Mouse (Mus musculus) ES-E14 (cell line): ENCODE results near the gene Pon3. TPM values are rescaled to one million over a fixed set of nuclear protein-coding genes. Genes with fewer than 3 reads are reported as not detected.

Source experiments
- DNase-seq: peaks from one replicate; pipeline ENCODE4 v3.0.0-alpha.2; 2013; ENCODE audit warnings: low read depth, low spot score
- H3K27ac ChIP-seq: 2 replicates; pipeline ENCODE4 v1.5.1; 2012; ENCODE audit warnings: low read depth, mild to moderate bottlenecking, low read length, moderate library complexity, mixed read lengths; ENCODE audit not compliant: poor library complexity, insufficient read depth, severe bottlenecking
- H3K36me3 ChIP-seq: 2 replicates; pipeline ENCODE4 v1.6.1; 2012; ENCODE audit warnings: mild to moderate bottlenecking, low read length, moderate library complexity, mixed read lengths; ENCODE audit not compliant: control insufficient read depth, poor library complexity, insufficient read depth, severe bottlenecking
- H3K4me1 ChIP-seq, 2 experiments: fragments of 150-350 bp in 1 of 2; sonication (generic) in 1 of 2; 2 replicates each; pipeline ENCODE4 v1.6.1; 2012; ENCODE audit warnings: low read length in 2 of 2, mild to moderate bottlenecking in 1 of 2, mixed read lengths in 1 of 2; ENCODE audit not compliant: control insufficient read depth in 2 of 2, insufficient read depth in 2 of 2, poor library complexity in 1 of 2
- H3K4me3 ChIP-seq, 2 experiments: fragments of 150-350 bp in 1 of 2; sonication (generic) in 1 of 2; 2 replicates each; pipeline ENCODE4 v1.5.1; 2012; ENCODE audit warnings: low read length in 2 of 2, low read depth in 1 of 2, mild to moderate bottlenecking in 1 of 2, mixed read lengths in 1 of 2; ENCODE audit not compliant: insufficient read depth in 1 of 2, poor library complexity in 1 of 2, severe bottlenecking in 1 of 2
- H3K9ac ChIP-seq: 2 replicates; pipeline ENCODE4 v1.6.1; 2012; ENCODE audit warnings: low read depth, mild to moderate bottlenecking, low read length, mixed read lengths; ENCODE audit not compliant: poor library complexity, insufficient read depth, severe bottlenecking
- H3K9me3 ChIP-seq: fragments of 150-350 bp; sonication (generic); 2 replicates; pipeline ENCODE4 v1.6.1; 2012; ENCODE audit warnings: low read depth, mild to moderate bottlenecking, low read length; ENCODE audit not compliant: control insufficient read depth, insufficient read depth
- CHD2 ChIP-seq: IDR thresholded peaks from 2 replicates; pipeline ENCODE4 v1.6.1; 2014; ENCODE audit warnings: mild to moderate bottlenecking, low read depth, low read length, inconsistent platforms
- HCFC1 ChIP-seq: IDR thresholded peaks from 2 replicates; pipeline ENCODE4 v1.6.1; 2012; ENCODE audit warnings: low read length, inconsistent platforms, borderline replicate concordance; ENCODE audit not compliant: insufficient read depth
- MAFK ChIP-seq: IDR thresholded peaks from 2 replicates; pipeline ENCODE4 v1.6.1; 2014; ENCODE audit warnings: mild to moderate bottlenecking, low read depth, low read length, inconsistent platforms; ENCODE audit not compliant: insufficient read depth
- ZC3H11A ChIP-seq: IDR thresholded peaks from 2 replicates; pipeline ENCODE4 v1.6.1; 2012; ENCODE audit warnings: low read depth, mild to moderate bottlenecking, inconsistent platforms, low read length, borderline replicate concordance
- ZNF384 ChIP-seq: IDR thresholded peaks from 2 replicates; pipeline ENCODE4 v1.6.1; 2012; ENCODE audit warnings: low read depth, low read length, inconsistent platforms
- in situ Hi-C, 2 experiments: fragments of 600-800 bp; cut with MboI; formaldehyde crosslinking; loops; one replicate each; pipeline ENCODE4 v1.15.1; 2025; ENCODE audit warnings: low sequenced_read_pairs in 2 of 2, inconsistent platforms in 1 of 2; ENCODE audit not compliant: unreplicated experiment in 2 of 2
- total RNA-seq: library from RNA; depleted of rRNA; stranded (reverse); fragments of 300-350 nt; gene quantifications from 2 replicates; pipeline ENCODE4 v1.2.3, GENCODE M21; 2012; rRNA removed

Pon3 gene
- total RNA-seq, result 2.2 and 2.3 TPM in 2 replicates

DNA sequence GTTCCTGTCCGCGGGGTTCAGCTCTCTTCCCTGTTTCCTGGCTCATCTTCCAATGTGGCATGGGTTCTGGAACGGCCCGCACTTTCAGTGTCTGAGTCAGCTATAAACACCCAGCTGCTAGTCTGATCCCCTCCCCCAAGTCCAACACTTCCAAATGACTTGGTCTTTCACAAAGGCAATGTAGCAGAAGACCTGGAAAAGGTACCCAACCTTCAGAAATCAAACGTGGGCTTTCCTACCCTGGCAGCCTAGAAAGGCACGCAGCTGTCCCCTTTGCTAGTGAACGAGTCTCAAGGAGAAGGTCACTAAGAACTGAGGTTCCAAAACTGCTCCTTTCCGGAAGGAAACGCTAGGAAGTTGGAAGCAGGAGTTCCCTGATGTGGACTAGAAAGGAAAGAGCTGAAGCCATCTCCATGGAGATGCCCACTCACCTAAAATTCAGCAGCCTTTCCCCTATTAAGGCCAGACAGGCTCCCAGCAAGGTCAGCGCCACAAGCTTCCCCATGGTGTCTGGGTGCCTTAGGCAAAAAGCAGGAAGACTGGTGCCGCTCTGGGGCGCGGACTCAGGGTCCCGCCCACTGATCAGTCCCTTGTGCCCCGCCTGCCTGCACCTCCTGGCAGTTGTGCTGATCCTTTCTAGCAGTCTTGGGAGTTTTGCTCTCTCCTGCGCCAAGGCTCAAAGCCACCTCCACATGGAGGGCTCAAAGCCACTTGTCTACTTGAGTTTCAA, at the start of gene Pon3:
Gene Pon3 (minus strand): TSS at position 565 of the 730 bp plus-strand sequence.
- Histone ChIP-seq H3K9me3 (no peaks in the 10 kb centered on the region), H3K27ac (no peak within 1 kb of the TSS), H3K4me1 (peaks cover 2 to 4% of the 10 kb centered on the region in 2 experiments; a peak in 1 of 4 replicates), H3K36me3 (no peaks in the 10 kb centered on the region), H3K9ac (peak within 1 kb of the TSS; percentile 3; the same call in 1 of the 2 replicates), H3K4me3 (peak within 1 kb of the TSS; percentile 49 to 52)
- no peak for TF ChIP-seq MAFK
- no peak for TF ChIP-seq CHD2
- no peak for TF ChIP-seq ZC3H11A
- TF ChIP-seq ZNF384, result no peak
- no peak for TF ChIP-seq HCFC1
- DNase-seq, result peak; percentile 54
- in situ Hi-C loops, result no loop called here

DNA sequence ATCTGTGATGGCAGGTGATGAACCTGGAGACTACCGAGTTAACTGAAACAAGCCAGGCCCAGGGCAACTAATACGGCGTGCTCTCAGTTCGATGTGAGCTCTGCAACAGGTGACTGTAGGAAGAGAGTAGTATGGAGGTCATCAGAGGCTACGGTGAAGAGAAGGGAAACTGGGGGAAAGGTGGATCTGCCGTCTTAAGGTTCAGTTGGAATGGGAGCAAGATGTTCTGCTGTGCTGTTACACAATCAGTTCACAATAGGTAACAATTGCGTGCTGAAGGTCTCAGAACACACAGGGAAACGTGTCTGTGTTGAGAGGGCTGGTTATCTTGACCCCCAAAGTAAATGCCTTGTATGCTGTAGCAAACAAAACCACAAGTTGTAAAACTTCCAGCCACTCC, 48.9 kb upstream of the Pon3 start:
- DNase-seq, result no peak
- H3K27ac ChIP-seq, result no peak overlapping the region
- no peak overlapping the region for H3K4me3 ChIP-seq
- no peaks in the 10 kb centered on the region for H3K36me3 ChIP-seq
- peaks cover 0 to 2% of the 10 kb centered on the region in 2 experiments; a peak in 1 of 4 replicates for H3K4me1 ChIP-seq
- H3K9ac ChIP-seq, result no peak overlapping the region
- no peaks in the 10 kb centered on the region; the same call in 1 of the 2 replicates for H3K9me3 ChIP-seq
- no peak for TF ChIP-seq ZNF384
- TF ChIP-seq HCFC1, result no peak
- TF ChIP-seq MAFK, result no peak
- no peak for TF ChIP-seq CHD2
- TF ChIP-seq ZC3H11A, result no peak
- in situ Hi-C loops, result no loop called here

DNA sequence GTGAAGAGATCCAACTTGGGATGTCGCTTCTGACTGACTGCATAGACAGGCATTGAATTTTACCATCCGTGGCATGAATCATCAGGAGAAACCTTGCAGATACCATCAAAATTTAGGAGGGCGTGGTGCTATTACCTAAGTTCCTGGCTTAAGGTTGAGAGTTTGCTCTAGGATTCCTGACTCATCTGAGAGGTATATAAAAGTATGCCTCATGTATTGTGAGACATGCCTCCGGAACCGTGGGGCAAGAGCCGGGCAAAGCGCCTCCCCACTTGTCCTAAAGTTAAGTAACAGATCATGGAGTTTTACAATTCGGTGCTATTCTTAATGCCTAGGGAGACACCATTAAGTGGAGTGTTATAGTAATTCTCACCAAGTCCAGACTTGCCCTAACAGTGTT, 44.5 kb upstream of the Pon3 start:
- Histone ChIP-seq H3K9me3 (no peaks in the 10 kb centered on the region), H3K9ac (no peak overlapping the region), H3K27ac (no peak overlapping the region), H3K4me3 (no peak overlapping the region), H3K4me1 (peaks cover 0 to 5% of the 10 kb centered on the region in 2 experiments; a peak in 1 of 4 replicates), H3K36me3 (no peaks in the 10 kb centered on the region)
- TF ChIP-seq ZC3H11A (no peak), MAFK (no peak), ZNF384 (no peak), HCFC1 (no peak), CHD2 (no peak)
- in situ Hi-C loops, result no loop called here
- DNase-seq, result no peak

DNA sequence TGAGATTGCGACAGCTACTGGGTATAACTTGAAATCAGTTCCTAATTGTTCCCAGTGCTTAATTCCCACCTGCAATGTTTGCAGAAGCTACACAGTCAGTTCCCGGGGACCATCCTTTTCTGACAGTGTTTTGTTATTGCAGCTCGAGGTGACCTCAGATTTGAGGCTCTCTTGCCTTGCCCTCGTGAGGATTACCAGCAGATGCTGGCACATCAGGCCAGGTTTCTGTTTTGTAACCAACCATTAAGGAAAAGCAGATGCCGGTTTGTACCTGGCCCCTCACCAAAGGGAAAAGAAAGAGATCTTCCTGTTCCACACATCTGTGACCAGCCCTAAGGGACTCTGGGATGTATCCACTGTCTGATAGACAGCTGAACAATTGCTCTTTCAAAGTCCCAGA, 43.5 kb upstream of the Pon3 start:
- no peak overlapping the region for H3K4me3 ChIP-seq
- DNase-seq, result no peak
- H3K27ac ChIP-seq, result no peak overlapping the region
- no peak overlapping the region for H3K9ac ChIP-seq
- in situ Hi-C loops, result no loop called here
- H3K9me3 ChIP-seq, result no peaks in the 10 kb centered on the region
- no peak for TF ChIP-seq HCFC1
- no peak for TF ChIP-seq ZC3H11A
- no peak for TF ChIP-seq CHD2
- TF ChIP-seq MAFK, result no peak
- no peak for TF ChIP-seq ZNF384
- H3K4me1 ChIP-seq, result peaks cover 0 to 5% of the 10 kb centered on the region in 2 experiments; a peak in 1 of 4 replicates
- H3K36me3 ChIP-seq, result no peaks in the 10 kb centered on the region
